Mouse (Mus musculus): ENCODE results near the gene Stard10. TPM values are rescaled to one million over a fixed set of nuclear protein-coding genes. Genes with fewer than 3 reads are reported as not detected.

The Stard10 gene
- polyA plus RNA-seq, 1 experiment from 2014 or later: 46.5 TPM

DNA sequence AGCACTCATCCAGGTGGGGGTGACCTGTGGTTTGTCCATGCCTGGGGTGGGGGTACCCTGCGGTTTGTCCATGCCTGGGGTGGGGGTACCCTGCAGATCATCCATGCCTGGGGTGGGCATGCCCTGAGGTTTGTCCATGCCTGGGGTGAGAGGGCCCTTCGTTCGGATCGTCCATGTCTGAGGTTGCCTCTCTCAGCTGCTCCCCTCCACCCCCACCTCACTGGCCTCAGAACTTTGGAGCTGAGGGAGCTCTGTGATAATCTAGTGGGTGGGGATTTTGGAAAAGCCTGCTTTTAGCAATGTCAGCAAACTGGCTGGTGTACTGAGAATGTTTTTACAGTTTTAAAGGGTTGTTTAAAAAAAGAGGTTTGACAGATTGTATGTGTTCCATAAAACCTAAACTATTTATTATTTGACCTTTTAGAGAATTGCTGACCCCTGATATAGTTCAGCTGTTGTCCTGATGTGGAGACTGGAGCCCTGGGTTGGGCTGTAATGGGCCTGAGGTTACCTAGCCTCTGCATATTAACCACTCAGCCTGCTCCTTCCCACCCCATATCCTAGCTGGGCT lies 75.1 kb downstream of the Stard10 start:
- H3K4me1 ChIP-seq (replicated peaks; ENCODE audit: control insufficient read depth, insufficient read depth, low read length): peaks cover 41% of the 10 kb centered on the region
- H3K27me3 ChIP-seq (ENCODE audit: control insufficient read depth, insufficient read depth, low read depth, low read length): no peaks in the 10 kb centered on the region
- no peak overlapping the region for H3K4me2 ChIP-seq (ENCODE audit: low read depth, low read length)
- peaks cover 22% of the 10 kb centered on the region for H3K36me3 ChIP-seq (ENCODE audit: control insufficient read depth, insufficient read depth, low read length)
- H3K27ac ChIP-seq (ENCODE audit: low read length): peak overlapping the region; percentile 99
- 66% methylated on average over 4 of the region's 4 CpGs for WGBS
- H3K9me3 ChIP-seq (ENCODE audit: control insufficient read depth, low read length): no peaks in the 10 kb centered on the region
- H3K9ac ChIP-seq (ENCODE audit: low read length): peak overlapping the region; percentile 19; the same call in 1 of the 2 replicates
- H3K4me3 ChIP-seq (ENCODE audit: low read length): no peak overlapping the region
- peak; percentile 10; the same call in 1 of the 2 replicates for ATAC-seq (ENCODE audit: low read depth)

DNA sequence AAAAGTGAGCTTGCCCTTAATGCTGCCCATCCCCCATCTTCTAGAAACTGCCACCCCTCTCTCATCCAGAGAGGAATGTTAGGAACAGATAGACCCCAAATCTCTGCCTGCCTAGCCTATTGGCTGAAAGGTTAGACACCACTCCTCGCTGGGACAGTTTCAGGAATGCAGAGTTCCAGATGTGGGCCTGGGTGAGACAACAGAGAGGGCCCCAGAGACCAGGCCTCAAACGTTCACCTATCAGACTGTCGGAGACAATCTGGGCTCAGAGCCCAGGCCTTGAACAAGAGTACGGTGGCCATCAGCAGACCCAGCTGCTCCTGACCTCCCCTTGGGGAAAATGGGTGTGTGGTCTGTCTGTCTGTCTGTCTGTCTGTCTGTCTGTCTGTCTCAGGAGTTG lies 76.1 kb downstream of the Stard10 start:
- 40% methylated on average over 4 of the region's 4 CpGs for WGBS
- H3K4me3 ChIP-seq (ENCODE audit: low read length): no peak overlapping the region
- ATAC-seq (ENCODE audit: low read depth): peak; percentile 3; the same call in 1 of the 2 replicates
- no peak overlapping the region; the same call in 1 of the 2 replicates for H3K9ac ChIP-seq (ENCODE audit: low read length)
- no peaks in the 10 kb centered on the region for H3K27me3 ChIP-seq (ENCODE audit: control insufficient read depth, insufficient read depth, low read depth, low read length)
- H3K9me3 ChIP-seq (ENCODE audit: control insufficient read depth, low read length): no peaks in the 10 kb centered on the region
- peak overlapping the region; percentile 35 for H3K4me2 ChIP-seq (ENCODE audit: low read depth, low read length)
- H3K27ac ChIP-seq (ENCODE audit: low read length): peak overlapping the region; percentile 99
- peaks cover 41% of the 10 kb centered on the region for H3K4me1 ChIP-seq (replicated peaks; ENCODE audit: control insufficient read depth, insufficient read depth, low read length)
- peaks cover 21% of the 10 kb centered on the region for H3K36me3 ChIP-seq (ENCODE audit: control insufficient read depth, insufficient read depth, low read length)

DNA sequence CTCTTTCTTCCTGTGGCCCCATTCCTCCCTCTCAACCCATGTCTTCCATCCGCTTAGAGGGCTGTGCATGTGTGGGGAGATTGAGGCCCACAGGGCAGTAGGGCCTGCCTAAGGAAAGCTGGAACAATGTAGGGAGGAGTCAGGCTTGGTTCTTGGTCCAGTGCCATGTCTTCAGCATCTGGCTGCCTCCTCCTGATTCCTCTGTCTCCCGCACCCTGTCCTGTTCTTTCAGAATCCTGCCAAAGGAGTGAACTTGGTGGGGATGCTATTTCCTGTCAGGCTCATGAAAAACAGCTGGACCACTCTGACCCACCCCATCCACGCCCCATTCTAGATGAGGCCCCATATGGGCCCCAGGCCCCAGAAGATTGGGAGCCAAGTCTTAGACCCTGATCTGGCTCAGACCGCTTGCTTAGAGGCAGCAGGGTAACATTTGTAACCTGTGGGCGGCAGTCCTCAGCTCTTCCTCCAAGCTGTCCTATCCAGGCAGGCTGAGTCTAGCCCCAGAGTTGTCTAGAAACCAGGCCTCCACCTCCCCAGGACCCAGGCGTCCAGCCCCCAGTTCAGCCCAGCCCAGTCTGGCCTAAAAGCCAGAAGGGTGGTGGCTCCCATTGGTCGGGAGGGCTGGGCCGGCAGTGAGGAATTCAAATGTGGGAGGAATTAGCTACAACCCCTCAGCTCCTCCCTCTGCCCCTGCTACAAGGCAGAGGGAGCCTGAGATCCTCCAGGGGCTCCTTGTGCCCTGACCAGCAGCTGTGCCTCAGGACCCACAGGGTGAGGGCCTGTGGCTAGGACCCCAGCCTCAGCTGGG lies 77.0 kb downstream of the Stard10 start:
- Histone ChIP-seq H3K4me2 (ENCODE audit: low read depth, low read length) (peak overlapping the region; percentile 67), H3K4me1 (replicated peaks; ENCODE audit: control insufficient read depth, insufficient read depth, low read length) (peaks cover 41% of the 10 kb centered on the region), H3K27me3 (ENCODE audit: control insufficient read depth, insufficient read depth, low read depth, low read length) (no peaks in the 10 kb centered on the region), H3K27ac (ENCODE audit: low read length) (peak overlapping the region; percentile 99), H3K9ac (ENCODE audit: low read length) (peak overlapping the region; percentile 68), H3K4me3 (ENCODE audit: low read length) (peak overlapping the region; percentile 46), H3K9me3 (ENCODE audit: control insufficient read depth, low read length) (no peaks in the 10 kb centered on the region), H3K36me3 (ENCODE audit: control insufficient read depth, insufficient read depth, low read length) (peaks cover 25% of the 10 kb centered on the region)
- ATAC-seq (ENCODE audit: low read depth): peak; percentile 88
- 25% methylated on average over 8 of the region's 8 CpGs for WGBS

DNA sequence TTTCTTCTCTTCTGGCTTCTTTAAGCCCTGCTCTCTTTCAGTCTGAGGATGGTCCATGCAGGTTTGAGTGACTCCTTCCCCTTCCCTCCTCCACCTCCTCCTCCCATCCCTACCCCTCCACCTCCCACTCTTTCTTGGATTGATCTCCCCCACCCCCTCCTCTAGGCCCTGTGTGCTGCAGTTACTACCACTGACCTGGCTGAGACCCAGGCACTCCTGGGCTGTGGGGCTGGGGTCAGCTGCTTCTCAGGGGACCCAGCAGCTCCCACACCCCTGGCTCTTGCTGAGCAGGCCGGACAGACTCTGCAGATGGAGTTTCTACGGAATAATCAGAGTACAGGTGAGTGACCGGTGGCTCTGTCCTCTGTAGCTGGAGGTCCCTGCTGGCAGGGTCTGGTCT lies 77.7 kb downstream of the Stard10 start:
- Histone ChIP-seq H3K4me3 (ENCODE audit: low read length) (peak overlapping the region; percentile 46), H3K27me3 (ENCODE audit: control insufficient read depth, insufficient read depth, low read depth, low read length) (no peaks in the 10 kb centered on the region), H3K4me1 (replicated peaks; ENCODE audit: control insufficient read depth, insufficient read depth, low read length) (peaks cover 41% of the 10 kb centered on the region), H3K36me3 (ENCODE audit: control insufficient read depth, insufficient read depth, low read length) (peaks cover 23% of the 10 kb centered on the region), H3K9ac (ENCODE audit: low read length) (peak overlapping the region; percentile 68), H3K9me3 (ENCODE audit: control insufficient read depth, low read length) (no peaks in the 10 kb centered on the region), H3K4me2 (ENCODE audit: low read depth, low read length) (peak overlapping the region; percentile 67), H3K27ac (ENCODE audit: low read length) (peak overlapping the region; percentile 99)
- no peak for ATAC-seq (ENCODE audit: low read depth)
- 55% methylated on average over 3 of the region's 3 CpGs for WGBS

DNA sequence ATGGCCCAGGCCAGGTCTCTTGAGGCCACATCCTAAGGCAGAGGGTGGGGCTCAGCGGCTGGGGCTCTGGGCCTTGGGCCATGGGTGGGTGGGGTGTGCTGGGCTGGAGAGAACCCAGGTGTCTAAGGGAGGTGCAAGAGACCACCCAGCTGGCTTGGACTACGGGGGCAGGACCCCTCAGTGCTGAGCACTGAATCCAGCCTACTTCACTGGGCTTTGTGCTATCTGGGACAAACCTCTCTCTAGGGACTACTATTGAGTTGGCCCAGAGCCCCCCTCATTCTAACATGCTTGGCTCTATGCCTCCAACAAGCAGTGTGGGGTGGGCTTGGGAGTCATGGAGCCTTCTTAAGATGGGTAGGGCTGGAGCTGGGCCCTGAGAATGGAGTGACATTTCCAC lies 78.6 kb downstream of the Stard10 start:
- Histone ChIP-seq H3K4me2 (ENCODE audit: low read depth, low read length) (peak overlapping the region; percentile 67), H3K27me3 (ENCODE audit: control insufficient read depth, insufficient read depth, low read depth, low read length) (no peaks in the 10 kb centered on the region), H3K4me1 (replicated peaks; ENCODE audit: control insufficient read depth, insufficient read depth, low read length) (peaks cover 39% of the 10 kb centered on the region), H3K36me3 (ENCODE audit: control insufficient read depth, insufficient read depth, low read length) (peaks cover 20% of the 10 kb centered on the region), H3K9me3 (ENCODE audit: control insufficient read depth, low read length) (no peaks in the 10 kb centered on the region), H3K27ac (ENCODE audit: low read length) (peak overlapping the region; percentile 99), H3K4me3 (ENCODE audit: low read length) (peak overlapping the region; percentile 46), H3K9ac (ENCODE audit: low read length) (peak overlapping the region; percentile 68)
- 47% methylated on average over 2 of the region's 2 CpGs for WGBS
- ATAC-seq (ENCODE audit: low read depth): no peak

Other genes starting within 250 kb of the Stard10 start
- gene Fchsd2, start 224.2 kb upstream of the Stard10 start, polyA plus RNA-seq (2015; fragmentation: Nextera tagmentation; extraction: Ambion mirVana): 21.8 and 22.3 TPM in 2 replicates
- 19.6 and 22.6 TPM in 2 replicates for gene Atg16l2, start 14.8 kb upstream of the Stard10 start, polyA plus RNA-seq (2015; fragmentation: Nextera tagmentation; extraction: Ambion mirVana)
- gene Arap1, start 31.0 kb downstream of the Stard10 start, polyA plus RNA-seq (2015; fragmentation: Nextera tagmentation; extraction: Ambion mirVana): 115 and 118 TPM in 2 replicates
- 2.4 and 8.8 TPM in 2 replicates for gene Gm45837, start 93.8 kb downstream of the Stard10 start, polyA plus RNA-seq (2015; fragmentation: Nextera tagmentation; extraction: Ambion mirVana)
- 14.8 and 22.5 TPM in 2 replicates for gene Pde2a, start 104.6 kb downstream of the Stard10 start, polyA plus RNA-seq (2015; fragmentation: Nextera tagmentation; extraction: Ambion mirVana)